Mouse (Mus musculus): ENCODE measurements around the gene Ulk3. TPM values are rescaled to one million over a fixed set of nuclear protein-coding genes. Genes with fewer than 3 reads are reported as not detected.
A peak's percentile ranks its signal among the peaks of the same experiment; 100 is the strongest.

Ulk3 gene
- polyA plus RNA-seq (2015; fragmentation: Nextera tagmentation; extraction: Ambion mirVana), result 3.6 and 3.7 TPM in 2 replicates

DNA sequence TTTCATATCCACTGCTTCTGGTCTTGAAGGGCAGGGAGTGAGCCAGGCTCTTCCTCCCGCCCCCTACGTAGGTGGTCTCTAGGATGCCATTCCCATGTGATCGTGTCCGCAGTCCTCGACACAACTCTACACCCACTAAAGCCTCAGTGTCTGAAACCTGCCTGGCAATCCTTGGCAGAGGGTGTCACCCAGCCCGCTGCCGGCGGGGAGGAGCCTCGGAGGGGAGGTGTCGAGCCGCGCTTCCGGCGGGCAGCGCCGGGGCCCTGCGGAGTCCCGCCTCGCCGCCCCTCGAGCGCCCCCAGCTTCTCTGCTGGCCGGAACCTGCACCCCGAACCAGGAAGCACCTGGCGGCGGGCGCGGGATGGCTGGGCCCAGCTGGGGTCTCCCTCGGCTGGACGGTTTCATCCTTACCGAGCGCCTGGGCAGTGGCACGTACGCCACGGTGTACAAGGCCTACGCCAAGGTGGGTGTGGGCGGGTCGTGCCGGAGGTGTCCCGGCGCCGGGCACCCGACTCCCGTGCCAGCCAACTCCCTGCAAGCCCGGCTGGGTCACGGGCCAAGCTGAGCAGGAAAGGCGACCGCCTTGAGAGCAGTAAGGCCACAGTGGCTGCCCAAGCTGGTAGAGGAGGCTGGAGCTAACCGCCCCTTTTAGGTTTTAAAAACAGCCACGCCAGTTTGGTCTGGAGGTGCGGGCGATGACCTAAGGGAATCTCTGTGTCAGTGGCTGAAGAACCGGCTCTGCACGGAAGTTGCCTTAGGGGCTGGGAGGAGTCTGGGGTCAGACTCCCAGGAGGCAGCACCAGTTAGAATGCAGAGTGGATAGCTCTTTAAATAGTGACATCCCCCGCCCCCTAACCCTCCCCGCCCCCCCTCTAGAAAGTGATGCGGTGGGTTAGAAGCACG lies at the start of gene Ulk3:
TSS of gene Ulk3 (plus strand) at position 229 of the 903 bp plus-strand sequence.
- Histone ChIP-seq H3K36me3 (replicated peaks; ENCODE audit: insufficient read depth, low read length) (peaks cover 33% of the 10 kb centered on the region), H3K27ac (ENCODE audit: low read depth) (peak within 1 kb of the TSS; percentile 85)

DNA sequence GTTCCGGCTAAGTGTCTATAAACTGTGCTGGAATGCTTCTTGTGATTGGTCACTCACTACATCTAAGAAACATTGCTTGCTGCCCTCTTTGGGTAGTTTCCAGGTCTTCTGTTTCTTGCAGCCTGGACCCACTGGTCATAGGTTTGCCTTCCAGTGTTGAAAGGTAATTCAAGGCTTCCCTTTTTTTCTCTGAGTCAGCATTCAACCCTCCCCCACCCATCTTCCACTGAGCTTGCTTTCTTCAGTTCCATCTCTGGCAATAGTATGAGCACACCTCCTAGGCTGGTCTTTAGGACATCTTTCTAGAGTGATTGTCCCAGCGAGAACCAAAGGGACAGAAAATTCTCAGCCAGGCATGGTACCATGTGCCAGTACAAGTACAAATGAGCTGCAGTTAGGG lies 49.7 kb upstream of the Ulk3 start:
- DNase-seq (no peak), ATAC-seq (no peak)
- no peak overlapping the region for H3K9ac ChIP-seq (replicated peaks)
- WGBS (ENCODE audit: insufficient replicate concordance), result 87% methylated on average over 2 of the region's 2 CpGs
- TF ChIP-seq EP300 (IDR thresholded peaks at IDR 0.05; ENCODE audit: low read depth), result no peak
- no peak for TF ChIP-seq CTCF (IDR thresholded peaks at IDR 0.05; ENCODE audit: low read depth)
- no peaks in the 10 kb centered on the region for H3K27me3 ChIP-seq (ENCODE audit: insufficient read depth, low read length)
- no peak overlapping the region for H3K4me2 ChIP-seq (ENCODE audit: low read depth, low read length)
- H3K36me3 ChIP-seq (replicated peaks; ENCODE audit: insufficient read depth, low read length), result peaks cover 39% of the 10 kb centered on the region
- peaks cover 12% of the 10 kb centered on the region for H3K4me1 ChIP-seq (ENCODE audit: insufficient read depth)
- H3K4me3 ChIP-seq (ENCODE audit: low read depth, low read length), result no peak overlapping the region
- no peaks in the 10 kb centered on the region for H3K9me3 ChIP-seq (ENCODE audit: low read length)
- H3K27ac ChIP-seq (ENCODE audit: low read depth), result no peak overlapping the region

More for the DNA sequence above, at the start of gene Ulk3:
- peak within 1 kb of the TSS; percentile 96 for H3K4me2 ChIP-seq (ENCODE audit: low read depth, low read length)
- WGBS (ENCODE audit: insufficient replicate concordance), result under 1% methylated on average over 58 of the region's 58 CpGs
- no peak for TF ChIP-seq EP300 (IDR thresholded peaks at IDR 0.05; ENCODE audit: low read depth)
- TF ChIP-seq CTCF (IDR thresholded peaks at IDR 0.05; ENCODE audit: low read depth), result peak; percentile 41
- H3K4me3 ChIP-seq (ENCODE audit: low read depth, low read length), result peak within 1 kb of the TSS; percentile 72
- peaks cover 12% of the 10 kb centered on the region for H3K4me1 ChIP-seq (ENCODE audit: insufficient read depth)
- peak; percentile 85 for DNase-seq
- H3K9ac ChIP-seq (replicated peaks), result peak within 1 kb of the TSS; percentile 70
- no peaks in the 10 kb centered on the region for H3K9me3 ChIP-seq (ENCODE audit: low read length)
- ATAC-seq, result peak; percentile 84
- no peaks in the 10 kb centered on the region for H3K27me3 ChIP-seq (ENCODE audit: insufficient read depth, low read length)

DNA sequence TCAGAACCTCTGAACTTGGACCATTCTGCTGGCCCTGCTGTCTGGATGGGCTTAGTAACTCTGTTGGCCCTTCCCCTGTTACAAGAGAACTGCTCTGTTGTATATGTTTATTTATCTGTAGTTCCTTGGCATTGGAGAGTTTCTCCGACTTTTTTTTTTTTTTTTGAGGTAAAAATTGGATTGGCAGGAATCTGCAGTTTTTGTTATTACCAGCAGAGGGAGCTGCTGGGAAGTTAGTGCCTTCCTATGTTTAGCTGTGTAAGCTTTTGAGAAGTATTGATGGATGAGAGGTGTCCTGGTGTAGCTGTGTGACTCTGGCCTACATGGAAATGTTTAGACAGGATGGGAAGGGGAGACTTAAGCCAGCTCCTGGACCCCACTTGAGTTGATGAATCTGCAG lies 47.9 kb upstream of the Ulk3 start:
- Histone ChIP-seq H3K4me1 (ENCODE audit: insufficient read depth) (peaks cover 12% of the 10 kb centered on the region), H3K4me2 (ENCODE audit: low read depth, low read length) (no peak overlapping the region), H3K27me3 (ENCODE audit: insufficient read depth, low read length) (no peaks in the 10 kb centered on the region), H3K4me3 (ENCODE audit: low read depth, low read length) (no peak overlapping the region), H3K9ac (replicated peaks) (no peak overlapping the region), H3K36me3 (replicated peaks; ENCODE audit: insufficient read depth, low read length) (peaks cover 49% of the 10 kb centered on the region), H3K9me3 (ENCODE audit: low read length) (no peaks in the 10 kb centered on the region), H3K27ac (ENCODE audit: low read depth) (no peak overlapping the region)
- no peak for ATAC-seq
- DNase-seq, result peak; percentile 57
- WGBS (ENCODE audit: insufficient replicate concordance), result 4% methylated on average over 1 of the region's 1 CpGs
- no peak for TF ChIP-seq EP300 (IDR thresholded peaks at IDR 0.05; ENCODE audit: low read depth)
- TF ChIP-seq CTCF (IDR thresholded peaks at IDR 0.05; ENCODE audit: low read depth), result peak; percentile 83

DNA sequence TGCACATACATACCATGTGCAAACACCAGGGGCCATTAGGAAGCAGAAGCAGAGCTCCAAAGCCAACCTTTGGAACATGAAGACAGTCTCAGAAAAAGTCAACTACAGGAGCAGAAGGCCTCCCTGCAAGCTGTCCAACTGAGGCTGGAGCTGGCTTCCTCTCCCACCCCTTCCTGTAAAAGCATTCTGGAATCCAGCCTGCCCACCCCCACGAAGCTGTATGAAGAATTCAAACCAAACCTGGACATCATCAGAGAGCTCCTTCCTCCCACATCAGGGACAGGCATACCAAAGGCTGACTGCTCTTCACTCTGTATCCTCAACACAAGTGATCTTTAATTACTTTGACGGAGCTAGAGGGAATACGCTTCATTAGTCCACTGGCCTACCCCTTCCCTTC lies 45.3 kb upstream of the Ulk3 start:
- TF ChIP-seq CTCF (IDR thresholded peaks at IDR 0.05; ENCODE audit: low read depth), result no peak
- TF ChIP-seq EP300 (IDR thresholded peaks at IDR 0.05; ENCODE audit: low read depth), result no peak
- H3K27me3 ChIP-seq (ENCODE audit: insufficient read depth, low read length), result no peaks in the 10 kb centered on the region
- H3K9me3 ChIP-seq (ENCODE audit: low read length), result no peaks in the 10 kb centered on the region
- DNase-seq, result no peak
- WGBS (ENCODE audit: insufficient replicate concordance), result 77% methylated on average over 3 of the region's 3 CpGs
- no peak overlapping the region for H3K4me3 ChIP-seq (ENCODE audit: low read depth, low read length)
- no peak overlapping the region for H3K9ac ChIP-seq (replicated peaks)
- peaks cover 8% of the 10 kb centered on the region for H3K4me1 ChIP-seq (ENCODE audit: insufficient read depth)
- no peak overlapping the region for H3K27ac ChIP-seq (ENCODE audit: low read depth)
- H3K4me2 ChIP-seq (ENCODE audit: low read depth, low read length), result no peak overlapping the region
- ATAC-seq, result no peak
- peaks cover 54% of the 10 kb centered on the region for H3K36me3 ChIP-seq (replicated peaks; ENCODE audit: insufficient read depth, low read length)

DNA sequence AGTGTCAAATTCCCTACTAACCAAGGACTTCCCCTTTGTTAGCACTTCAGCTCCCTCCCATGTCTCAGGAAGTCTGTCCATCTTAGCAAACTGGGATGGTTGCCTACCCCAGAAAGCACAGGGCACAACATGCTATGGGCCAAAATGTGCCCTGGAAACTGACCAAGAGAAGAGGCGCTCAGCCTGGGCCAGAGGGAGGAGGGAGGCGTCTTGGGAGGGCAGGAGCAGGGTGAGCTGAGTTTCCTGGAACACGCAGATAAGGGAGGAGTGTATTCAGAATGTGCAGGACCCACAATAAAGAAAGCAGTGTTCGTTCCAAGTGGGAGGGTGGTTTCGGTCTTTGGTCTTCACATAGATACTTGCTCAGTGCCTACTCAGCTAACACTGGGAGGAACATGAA lies 42.0 kb upstream of the Ulk3 start:
- WGBS (ENCODE audit: insufficient replicate concordance), result 53% methylated on average over 5 of the region's 5 CpGs
- Histone ChIP-seq H3K9me3 (ENCODE audit: low read length) (no peaks in the 10 kb centered on the region), H3K4me2 (ENCODE audit: low read depth, low read length) (no peak overlapping the region), H3K27ac (ENCODE audit: low read depth) (no peak overlapping the region), H3K36me3 (replicated peaks; ENCODE audit: insufficient read depth, low read length) (peaks cover 34% of the 10 kb centered on the region), H3K27me3 (ENCODE audit: insufficient read depth, low read length) (no peaks in the 10 kb centered on the region), H3K9ac (replicated peaks) (no peak overlapping the region; the same call in 1 of the 2 replicates), H3K4me1 (ENCODE audit: insufficient read depth) (peaks cover 12% of the 10 kb centered on the region), H3K4me3 (ENCODE audit: low read depth, low read length) (no peak overlapping the region)
- DNase-seq, result no peak
- no peak for TF ChIP-seq CTCF (IDR thresholded peaks at IDR 0.05; ENCODE audit: low read depth)
- no peak for TF ChIP-seq EP300 (IDR thresholded peaks at IDR 0.05; ENCODE audit: low read depth)
- ATAC-seq, result peak; percentile 25; the same call in 1 of the 2 replicates

DNA sequence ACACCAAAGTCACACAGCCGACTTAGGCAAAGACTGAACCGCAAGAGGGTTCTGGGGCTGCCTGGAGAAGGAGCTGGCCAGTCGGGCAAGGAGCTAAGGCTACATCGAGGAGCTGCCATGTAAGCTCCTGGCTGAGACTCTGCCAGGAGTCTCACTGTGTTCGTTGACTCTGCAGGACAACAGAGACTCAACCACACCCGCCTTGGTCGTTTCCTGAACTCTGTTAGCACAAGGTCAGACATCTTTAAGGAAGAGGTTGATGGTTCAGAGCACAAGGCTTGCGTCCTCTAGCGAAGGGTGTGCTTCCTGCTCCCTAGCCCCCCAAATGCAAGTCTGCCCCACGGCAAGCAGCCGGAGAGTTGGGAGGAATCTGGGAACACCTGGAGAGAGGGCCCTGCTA lies 41.4 kb upstream of the Ulk3 start:
- H3K27ac ChIP-seq (ENCODE audit: low read depth), result no peak overlapping the region
- no peak overlapping the region for H3K9ac ChIP-seq (replicated peaks)
- no peak overlapping the region for H3K4me3 ChIP-seq (ENCODE audit: low read depth, low read length)
- TF ChIP-seq CTCF (IDR thresholded peaks at IDR 0.05; ENCODE audit: low read depth) (no peak), EP300 (IDR thresholded peaks at IDR 0.05; ENCODE audit: low read depth) (no peak)
- 80% methylated on average over 11 of the region's 11 CpGs for WGBS (ENCODE audit: insufficient replicate concordance)
- H3K4me1 ChIP-seq (ENCODE audit: insufficient read depth), result peaks cover 12% of the 10 kb centered on the region
- no peaks in the 10 kb centered on the region for H3K27me3 ChIP-seq (ENCODE audit: insufficient read depth, low read length)
- no peak for ATAC-seq
- no peak overlapping the region for H3K4me2 ChIP-seq (ENCODE audit: low read depth, low read length)
- DNase-seq, result no peak
- peaks cover 28% of the 10 kb centered on the region for H3K36me3 ChIP-seq (replicated peaks; ENCODE audit: insufficient read depth, low read length)
- H3K9me3 ChIP-seq (ENCODE audit: low read length), result no peaks in the 10 kb centered on the region
